Mouse (Mus musculus): ENCODE data around the gene Tssk6. TPM values are rescaled to one million over a fixed set of nuclear protein-coding genes. Genes with fewer than 3 reads are reported as not detected.

The Tssk6 gene
- 2.2 and 2.3 TPM in 2 replicates for polyA plus RNA-seq (2015; fragmentation: Nextera tagmentation; extraction: Ambion mirVana)

DNA sequence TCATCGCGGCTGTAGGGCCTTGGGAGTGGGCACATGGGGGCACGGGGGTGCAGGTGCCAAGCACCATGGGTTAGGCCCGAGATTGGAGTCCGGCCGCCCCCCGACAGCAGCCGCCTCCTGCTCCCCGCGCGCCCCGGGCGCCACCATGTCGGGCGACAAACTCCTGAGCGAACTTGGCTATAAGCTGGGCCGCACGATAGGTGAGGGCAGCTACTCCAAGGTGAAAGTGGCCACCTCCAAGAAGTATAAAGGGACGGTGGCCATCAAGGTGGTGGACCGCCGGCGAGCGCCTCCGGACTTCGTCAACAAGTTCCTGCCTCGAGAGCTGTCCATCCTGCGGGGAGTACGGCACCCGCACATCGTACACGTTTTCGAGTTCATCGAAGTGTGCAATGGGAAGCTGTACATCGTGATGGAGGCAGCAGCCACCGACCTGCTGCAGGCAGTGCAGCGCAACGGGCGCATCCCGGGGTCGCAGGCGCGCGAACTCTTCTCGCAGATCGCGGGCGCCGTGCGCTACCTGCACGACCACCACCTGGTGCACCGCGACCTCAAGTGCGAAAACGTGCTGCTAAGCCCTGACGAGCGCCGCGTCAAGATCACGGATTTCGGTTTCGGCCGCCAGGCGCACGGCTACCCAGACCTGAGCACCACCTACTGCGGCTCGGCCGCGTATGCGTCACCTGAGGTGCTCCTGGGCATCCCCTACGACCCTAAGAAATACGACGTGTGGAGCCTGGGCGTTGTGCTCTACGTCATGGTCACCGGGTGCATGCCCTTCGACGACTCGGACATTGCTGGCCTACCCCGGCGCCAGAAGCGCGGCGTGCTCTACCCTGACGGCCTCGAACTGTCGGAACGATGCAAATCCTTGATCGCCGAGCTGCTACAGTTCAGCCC is at the start of gene Tssk6, which contains the start of the genes Ndufa13 and Yjefn3:
Tssk6 (plus strand) TSS at position 22 of the 900 bp plus-strand sequence.
Ndufa13 (minus strand) TSS at position 396 of the 900 bp plus-strand sequence.
Yjefn3 (minus strand) TSS at position 550 of the 900 bp plus-strand sequence.

DNA sequence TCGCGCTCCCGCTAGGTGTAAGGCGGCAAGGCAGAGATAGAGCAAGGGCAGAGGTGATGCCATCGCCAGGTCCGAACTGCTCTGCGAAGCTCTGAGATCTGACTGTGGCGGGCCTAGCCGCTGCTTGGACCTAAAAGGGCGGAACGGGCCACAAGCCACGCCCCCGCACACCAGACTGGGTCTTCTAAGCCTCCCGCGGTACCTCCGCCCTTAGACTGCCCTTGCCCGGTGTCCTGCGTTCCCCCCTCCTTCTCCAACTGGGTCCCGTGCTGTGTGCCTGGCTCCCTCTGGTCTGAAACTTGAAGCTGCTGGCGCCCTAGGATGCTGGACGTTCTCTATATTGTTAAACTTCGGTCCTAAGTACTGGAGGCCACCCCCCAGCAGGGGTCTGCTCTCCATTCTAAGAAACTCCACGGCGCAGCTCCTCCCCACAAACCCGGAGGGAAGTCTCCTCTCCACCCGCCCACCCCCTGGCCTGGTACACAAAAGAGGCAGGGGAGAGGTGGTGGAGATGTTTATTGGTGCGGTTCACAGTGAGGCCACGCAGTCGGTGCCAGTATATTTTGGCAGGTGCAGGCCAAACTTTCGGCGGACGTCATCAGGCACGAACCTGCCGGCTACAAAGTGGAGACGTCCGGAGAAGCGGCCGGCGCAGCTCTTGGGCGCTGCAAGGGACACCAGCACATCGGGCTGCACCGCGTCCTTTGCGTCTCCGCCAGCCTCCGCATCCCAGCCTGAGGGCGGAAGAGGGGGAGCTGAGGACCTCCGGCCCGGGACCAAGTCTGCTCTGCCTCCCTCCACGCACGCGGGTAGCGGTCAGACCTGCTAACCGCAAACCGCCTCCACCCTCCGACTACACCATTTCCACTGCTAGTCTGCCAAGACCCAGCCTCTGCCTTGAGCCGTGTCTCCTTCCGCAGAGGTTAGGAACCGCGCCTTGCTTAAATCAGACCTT is 14.4 kb upstream of the Tssk6 start, which contains the start of gene Cilp2:
Cilp2 (minus strand) TSS at position 399 of the 955 bp plus-strand sequence.

Other genes with a start within 250 kb of the Tssk6 start
- gene Zfp964, start 247.7 kb upstream of the Tssk6 start, polyA plus RNA-seq (2015; fragmentation: Nextera tagmentation; extraction: Ambion mirVana): 0.71 and 0.87 TPM in 2 replicates
- 12.5 and 13.6 TPM in 2 replicates for gene Zfp869, start 191.5 kb upstream of the Tssk6 start, polyA plus RNA-seq (2015; fragmentation: Nextera tagmentation; extraction: Ambion mirVana)
- 1.7 and 2.6 TPM in 2 replicates for gene Zfp963, start 152.2 kb upstream of the Tssk6 start, polyA plus RNA-seq (2015; fragmentation: Nextera tagmentation; extraction: Ambion mirVana)
- gene Gm20422, start 127.3 kb upstream of the Tssk6 start, polyA plus RNA-seq (2015; fragmentation: Nextera tagmentation; extraction: Ambion mirVana): 0.29 and 0.59 TPM in 2 replicates
- 26.0 and 26.7 TPM in 2 replicates for gene Atp13a1, start 111.0 kb upstream of the Tssk6 start, polyA plus RNA-seq (2015; fragmentation: Nextera tagmentation; extraction: Ambion mirVana)
- gene Zfp866, start 111.0 kb upstream of the Tssk6 start, polyA plus RNA-seq (2015; fragmentation: Nextera tagmentation; extraction: Ambion mirVana): 10.9 and 11.7 TPM in 2 replicates
- 5.5 and 8.5 TPM in 2 replicates for gene Gmip, start 93.5 kb upstream of the Tssk6 start, polyA plus RNA-seq (2015; fragmentation: Nextera tagmentation; extraction: Ambion mirVana)
- 0.27 and 0.30 TPM in 2 replicates for gene Lpar2, start 79.8 kb upstream of the Tssk6 start, polyA plus RNA-seq (2015; fragmentation: Nextera tagmentation; extraction: Ambion mirVana)
- gene Pbx4, start 69.7 kb upstream of the Tssk6 start, polyA plus RNA-seq (2015; fragmentation: Nextera tagmentation; extraction: Ambion mirVana): 3.5 and 4.3 TPM in 2 replicates
- gene Cilp2, start 14.5 kb upstream of the Tssk6 start, polyA plus RNA-seq (2015; fragmentation: Nextera tagmentation; extraction: Ambion mirVana): 0.46 and 0.52 TPM in 2 replicates
- gene Ndufa13, start 374 bp downstream of the Tssk6 start, polyA plus RNA-seq (2015; fragmentation: Nextera tagmentation; extraction: Ambion mirVana): 222 and 227 TPM in 2 replicates
- 1.3 and 2.2 TPM in 2 replicates for gene Yjefn3, start 528 bp downstream of the Tssk6 start, polyA plus RNA-seq (2015; fragmentation: Nextera tagmentation; extraction: Ambion mirVana)
- gene Gatad2a, start 94.2 kb downstream of the Tssk6 start, polyA plus RNA-seq (2015; fragmentation: Nextera tagmentation; extraction: Ambion mirVana): 26.5 and 27.4 TPM in 2 replicates
- gene Mau2, start 140.6 kb downstream of the Tssk6 start, polyA plus RNA-seq (2015; fragmentation: Nextera tagmentation; extraction: Ambion mirVana): 26.6 and 28.0 TPM in 2 replicates
- 22.9 and 23.3 TPM in 2 replicates for gene Sugp1, start 140.6 kb downstream of the Tssk6 start, polyA plus RNA-seq (2015; fragmentation: Nextera tagmentation; extraction: Ambion mirVana)
- 0.14 TPM in 1 of 2 replicates, not detected in the other for gene Tm6sf2, start 170.7 kb downstream of the Tssk6 start, polyA plus RNA-seq (2015; fragmentation: Nextera tagmentation; extraction: Ambion mirVana)
- 0.04 TPM in 2 replicates for gene Hapln4, start 181.3 kb downstream of the Tssk6 start, polyA plus RNA-seq (2015; fragmentation: Nextera tagmentation; extraction: Ambion mirVana)
- 0.10 and 0.16 TPM in 2 replicates for gene Ncan, start 218.7 kb downstream of the Tssk6 start, polyA plus RNA-seq (2015; fragmentation: Nextera tagmentation; extraction: Ambion mirVana)
- gene Nr2c2ap, start 229.1 kb downstream of the Tssk6 start, polyA plus RNA-seq (2015; fragmentation: Nextera tagmentation; extraction: Ambion mirVana): 29.3 and 31.3 TPM in 2 replicates
- gene Rfxank, start 237.0 kb downstream of the Tssk6 start, polyA plus RNA-seq (2015; fragmentation: Nextera tagmentation; extraction: Ambion mirVana): 7.5 and 7.9 TPM in 2 replicates
- gene Borcs8, start 237.3 kb downstream of the Tssk6 start, polyA plus RNA-seq (2015; fragmentation: Nextera tagmentation; extraction: Ambion mirVana): 30.9 and 33.6 TPM in 2 replicates
- 0.24 and 0.37 TPM in 2 replicates for gene Mef2b, start 237.5 kb downstream of the Tssk6 start, polyA plus RNA-seq (2015; fragmentation: Nextera tagmentation; extraction: Ambion mirVana)

Data from urinary bladder, postnatal 0 days (tissue).